Mouse (Mus musculus) midbrain, embryonic 14.5 days (tissue): ENCODE data around the gene 4930595D18Rik. TPM values are rescaled to one million over a fixed set of nuclear protein-coding genes. Genes with fewer than 3 reads are reported as not detected.

Experiments
- ATAC-seq: fragments of 200-750 bp; cut with Nextera tagmentation; 2 replicates; pipeline ENCODE4 v1.8.0; 2017; ENCODE audit warnings: moderate number of reproducible peaks, moderate library complexity; ENCODE audit not compliant: low FRiP score, low TSS enrichment
- DNase-seq: peaks from one replicate; pipeline ENCODE4 v3.0.0-alpha.2; 2015
- H3K27ac ChIP-seq: fragments of 300-500 bp; sonication (generic); replicated peaks from 2 replicates; pipeline ENCODE4 v1.5.1; 2014; ENCODE audit warnings: mild to moderate bottlenecking, low read depth, low read length, moderate library complexity
- H3K27me3 ChIP-seq: fragments of 300-500 bp; sonication (generic); 2 replicates; pipeline ENCODE4 v1.6.1; 2014; ENCODE audit warnings: low read length, control low read depth, mixed read lengths; ENCODE audit not compliant: control insufficient read depth, insufficient read depth
- H3K36me3 ChIP-seq: fragments of 300-500 bp; sonication (generic); 2 replicates; pipeline ENCODE4 v1.6.1; 2014; ENCODE audit warnings: low read length, control low read depth; ENCODE audit not compliant: control insufficient read depth, insufficient read depth
- H3K4me1 ChIP-seq: fragments of 300-500 bp; sonication (generic); 2 replicates; pipeline ENCODE4 v1.6.1; 2014; ENCODE audit warnings: mild to moderate bottlenecking, antibody characterized with exemption, low read length, control low read depth; ENCODE audit not compliant: control insufficient read depth, insufficient read depth
- H3K4me2 ChIP-seq: fragments of 300-500 bp; sonication (generic); 2 replicates; pipeline ENCODE4 v1.6.1; 2014; ENCODE audit warnings: mild to moderate bottlenecking, low read length, moderate library complexity
- H3K4me3 ChIP-seq: fragments of 300-500 bp; sonication (generic); replicated peaks from 2 replicates; pipeline ENCODE4 v1.5.1; 2014; ENCODE audit warnings: low read depth, low read length
- H3K9ac ChIP-seq: fragments of 300-500 bp; sonication (generic); replicated peaks from 2 replicates; pipeline ENCODE4 v1.6.1; 2014; ENCODE audit warnings: mild to moderate bottlenecking, low read length, moderate library complexity
- H3K9me3 ChIP-seq: fragments of 300-500 bp; sonication (generic); 2 replicates; pipeline ENCODE4 v1.6.1; 2016; ENCODE audit warnings: low read length, control low read depth, mixed read lengths; ENCODE audit not compliant: control insufficient read depth
- WGBS: fragments of 180-500 bp; shearing (Covaris S2); extraction: QIAGEN DNeasy Blood & Tissue Kit; methylation state at CpG from one replicate; pipeline ENCODE4 v1.1.7; 2014; 5-methylcytosine and 5-hydroxymethylcytosine counted together
- polyA plus RNA-seq: library from polyadenylated mRNA; unstranded; fragments of >200 nt; fragmentation: Nextera tagmentation; extraction: Ambion mirVana; gene quantifications from 2 replicates; pipeline ENCODE4 v1.2.1, GENCODE M21; 2014

Gene 4930595D18Rik
- polyA plus RNA-seq, 1 experiment from 2014 or later = not detected

- Histone ChIP-seq H3K4me1 (peaks cover 35% of the 10 kb centered on the region), H3K9me3 (no peaks in the 10 kb centered on the region), H3K27me3 (no peaks in the 10 kb centered on the region), H3K27ac (peak overlapping the region; percentile 93), H3K4me3 (peak overlapping the region; percentile 23), H3K9ac (peak overlapping the region; percentile 53), H3K36me3 (no peaks in the 10 kb centered on the region), H3K4me2 (peak overlapping the region; percentile 51)
- peak; percentile 40; the same call in 1 of the 2 replicates for ATAC-seq
- WGBS = 7% methylated on average over 16 of the region's 16 CpGs
- DNase-seq = peak; percentile 90
Observed at GRCm38 (mm10) chr12:111162312-111163061, 21.8 kb downstream of the 4930595D18Rik start.

- ATAC-seq (no peak), DNase-seq (no peak)
- Histone ChIP-seq H3K9ac (peak overlapping the region; percentile 53), H3K36me3 (no peaks in the 10 kb centered on the region), H3K4me3 (peak overlapping the region; percentile 23), H3K9me3 (no peaks in the 10 kb centered on the region), H3K27me3 (no peaks in the 10 kb centered on the region), H3K4me1 (peaks cover 35% of the 10 kb centered on the region), H3K27ac (peak overlapping the region; percentile 93), H3K4me2 (peak overlapping the region; percentile 51)
- WGBS = 41% methylated on average over 7 of the region's 7 CpGs
Observed at GRCm38 (mm10) chr12:111161943-111162311, 22.4 kb downstream of the 4930595D18Rik start.

- WGBS = 95% methylated on average over 10 of the region's 10 CpGs
Observed at GRCm38 (mm10) chr12:111160871-111161270, 23.4 kb downstream of the 4930595D18Rik start.

GRCm38 (mm10) chr12:111159659-111160428 lies 24.4 kb downstream of the 4930595D18Rik start:
- Histone ChIP-seq H3K4me2 (no peak overlapping the region), H3K9me3 (no peaks in the 10 kb centered on the region), H3K27me3 (no peaks in the 10 kb centered on the region), H3K9ac (no peak overlapping the region), H3K4me1 (peaks cover 27% of the 10 kb centered on the region), H3K36me3 (no peaks in the 10 kb centered on the region), H3K27ac (no peak overlapping the region), H3K4me3 (no peak overlapping the region)
- ATAC-seq (no peak), DNase-seq (no peak)
- 78% methylated on average over 12 of the region's 12 CpGs for WGBS

More at GRCm38 (mm10) chr12:111160871-111161270, 23.4 kb downstream of the 4930595D18Rik start:
- no peak for DNase-seq
- no peak for ATAC-seq
- H3K4me2 ChIP-seq = no peak overlapping the region
- H3K27ac ChIP-seq = no peak overlapping the region
- no peaks in the 10 kb centered on the region for H3K36me3 ChIP-seq
- no peaks in the 10 kb centered on the region for H3K9me3 ChIP-seq
- H3K4me3 ChIP-seq = no peak overlapping the region
- no peak overlapping the region for H3K9ac ChIP-seq
- peaks cover 35% of the 10 kb centered on the region for H3K4me1 ChIP-seq
- no peaks in the 10 kb centered on the region for H3K27me3 ChIP-seq

GRCm38 (mm10) chr12:111155756-111156155 lies 28.5 kb downstream of the 4930595D18Rik start:
- ATAC-seq (no peak), DNase-seq (no peak)
- Histone ChIP-seq H3K9ac (no peak overlapping the region), H3K27me3 (no peaks in the 10 kb centered on the region), H3K4me3 (no peak overlapping the region), H3K36me3 (no peaks in the 10 kb centered on the region), H3K27ac (no peak overlapping the region), H3K9me3 (no peaks in the 10 kb centered on the region), H3K4me1 (no peaks in the 10 kb centered on the region), H3K4me2 (no peak overlapping the region)
- 90% methylated on average over 1 of the region's 1 CpGs for WGBS

GRCm38 (mm10) chr12:111154641-111155040 lies 29.6 kb downstream of the 4930595D18Rik start:
- no peak overlapping the region for H3K4me2 ChIP-seq
- WGBS = 88% methylated on average over 6 of the region's 6 CpGs

GRCm38 (mm10) chr12:111153946-111154345 lies 30.3 kb downstream of the 4930595D18Rik start:
- Histone ChIP-seq H3K27me3 (no peaks in the 10 kb centered on the region), H3K4me1 (no peaks in the 10 kb centered on the region)
- WGBS = 74% methylated on average over 5 of the region's 5 CpGs

More at GRCm38 (mm10) chr12:111154641-111155040, 29.6 kb downstream of the 4930595D18Rik start:
- Histone ChIP-seq H3K27me3 (no peaks in the 10 kb centered on the region), H3K9me3 (no peaks in the 10 kb centered on the region), H3K36me3 (no peaks in the 10 kb centered on the region), H3K4me3 (no peak overlapping the region), H3K4me1 (no peaks in the 10 kb centered on the region), H3K9ac (no peak overlapping the region), H3K27ac (no peak overlapping the region)
- DNase-seq (no peak), ATAC-seq (no peak)

GRCm38 (mm10) chr12:111152981-111153710 lies 31.1 kb downstream of the 4930595D18Rik start:
- H3K4me3 ChIP-seq = no peak overlapping the region
- no peaks in the 10 kb centered on the region for H3K4me1 ChIP-seq
- H3K36me3 ChIP-seq = no peaks in the 10 kb centered on the region
- H3K4me2 ChIP-seq = no peak overlapping the region
- WGBS = 76% methylated on average over 7 of the region's 7 CpGs
- H3K27ac ChIP-seq = no peak overlapping the region
- no peak overlapping the region for H3K9ac ChIP-seq
- DNase-seq (no peak), ATAC-seq (no peak)
- no peaks in the 10 kb centered on the region for H3K27me3 ChIP-seq
- no peaks in the 10 kb centered on the region for H3K9me3 ChIP-seq

More at GRCm38 (mm10) chr12:111153946-111154345, 30.3 kb downstream of the 4930595D18Rik start:
- no peak overlapping the region for H3K27ac ChIP-seq
- no peak overlapping the region for H3K4me2 ChIP-seq
- ATAC-seq = no peak
- no peaks in the 10 kb centered on the region for H3K36me3 ChIP-seq
- H3K9ac ChIP-seq = no peak overlapping the region
- H3K4me3 ChIP-seq = no peak overlapping the region
- peak; percentile 15 for DNase-seq
- no peaks in the 10 kb centered on the region for H3K9me3 ChIP-seq
